Mouse (Mus musculus): ENCODE results near the gene Tmem120a.

- TF ChIP-seq CTCF (IDR thresholded peaks at IDR 0.05; ENCODE audit: low read depth) (no peak), EP300 (IDR thresholded peaks at IDR 0.05; ENCODE audit: low read depth) (no peak)
These were observed 14.0 kb downstream of the Tmem120a start for GRCm38 (mm10) chr5:135730278-135730677.

Data from liver, embryonic 14.5 days (tissue).